Mouse (Mus musculus) C2C12 (cell line): ENCODE data around the gene Aff1.

ENCODE experiments used
- CEBPB ChIP-seq: IDR thresholded peaks from one replicate; pipeline ENCODE4 v1.6.1; 2011; ENCODE audit warnings: low read depth, mild to moderate bottlenecking, control low read depth, moderate library complexity
- CTCF ChIP-seq: IDR thresholded peaks from one replicate; pipeline ENCODE4 v1.5.1; 2011; ENCODE audit not compliant: control insufficient read depth, insufficient read depth, insufficient read length
- USF1 ChIP-seq: IDR thresholded peaks from one replicate; pipeline ENCODE4 v1.6.1; 2011; ENCODE audit warnings: low read depth, mild to moderate bottlenecking, control low read depth, moderate library complexity

GRCm38 (mm10) chr5:103765758-103766431 lies 73.7 kb downstream of the Aff1 start:
- TF ChIP-seq CTCF (no peak), USF1 (no peak), CEBPB (no peak)
